Comparison of ENCODE assay signal across 9 mouse cellular contexts in genomic region chr16:91527051-91527450, GRCm38 (mm10). TPM values are rescaled to one million over a fixed set of nuclear protein-coding genes. Genes with fewer than 3 reads are reported as not detected.
DNase-seq lines count a peak whose midpoint lies in the region; ATAC-seq and TF ChIP-seq lines count a peak whose summit lies in the region.
"Had no signal": no experiment of that assay in that cellular context is flagged by ENCODE, and none has a peak within 500 bp of the region (broad histone marks: within the 10 kb centered on the region; RNA-seq: fewer than 3 reads in every experiment).

No protein-coding gene starts in this region.

- 64% methylated on average over 10 of the region's 10 CpGs for WGBS in heart, embryonic 12.5 days
- 41% methylated on average over 10 of the region's 10 CpGs for WGBS in liver, postnatal 0 days (ENCODE audit: insufficient replicate concordance)
- WGBS in hindbrain, embryonic 13.5 days = 78% methylated on average over 10 of the region's 10 CpGs

- H3K4me1 ChIP-seq in heart, embryonic 12.5 days (replicated peaks) = 0 out of 2 replicates have a peak, but pooled peaks cover 10% of the 10 kb centered on the region
- H3K4me1 ChIP-seq in liver, postnatal 0 days (ENCODE audit: insufficient read depth) = peaks cover 25% of the 10 kb centered on the region
- H3K4me1 ChIP-seq in hindbrain, embryonic 13.5 days (replicated peaks) = no peaks in the 10 kb centered on the region
- H3K4me1 ChIP-seq: embryonic facial prominence, embryonic 15.5 days had no signal

- no peak overlapping the region for H3K9ac ChIP-seq in heart, embryonic 12.5 days
- H3K9ac ChIP-seq in liver, postnatal 0 days (replicated peaks) = no peak overlapping the region
- H3K9ac ChIP-seq in hindbrain, embryonic 13.5 days = no peak overlapping the region
- H3K9ac ChIP-seq: embryonic facial prominence, embryonic 15.5 days had no signal

- ATAC-seq in heart, embryonic 12.5 days (ENCODE audit: insufficient number of reproducible peaks, low FRiP score) = no peak
- peak; percentile 30 for ATAC-seq in common myeloid progenitor, adult 5-6 weeks (replicated peaks; ENCODE audit: low read depth, poor library complexity, severe bottlenecking)
- ATAC-seq in liver, postnatal 0 days = no peak
- ATAC-seq in cerebellum, adult (ENCODE audit: insufficient number of reproducible peaks, low FRiP score, low TSS enrichment) = no peak
- no peak for ATAC-seq in hindbrain, embryonic 13.5 days (ENCODE audit: low FRiP score)

- no peak overlapping the region for H3K27ac ChIP-seq in heart, embryonic 12.5 days (ENCODE audit: poor library complexity, severe bottlenecking)
- H3K27ac ChIP-seq in liver, postnatal 0 days (ENCODE audit: low read depth) = peak overlapping the region; percentile 44; the same call in 1 of the 2 replicates
- H3K27ac ChIP-seq in hindbrain, embryonic 13.5 days = no peak overlapping the region
- H3K27ac ChIP-seq: embryonic facial prominence, embryonic 15.5 days had no signal

- no peak for TF ChIP-seq EP300 in liver, postnatal 0 days (IDR thresholded peaks at IDR 0.05; ENCODE audit: low read depth)

- no peak overlapping the region for H3K4me2 ChIP-seq in heart, embryonic 12.5 days
- H3K4me2 ChIP-seq in liver, postnatal 0 days (ENCODE audit: low read depth, low read length) = peak overlapping the region; percentile 23
- H3K4me2 ChIP-seq in hindbrain, embryonic 13.5 days = no peak overlapping the region
- H3K4me2 ChIP-seq: embryonic facial prominence, embryonic 15.5 days had no signal

- DNase-seq in heart, adult 8-10 months (ENCODE audit: low spot score) = peak; percentile 58
- peak; percentile 73 for DNase-seq in 416B (ENCODE audit: low read depth)
- peak; percentile 57 for DNase-seq in liver, postnatal 0 days
- DNase-seq in frontal cortex, postnatal 36 days (ENCODE audit: low spot score in 2 of 2) = no peak

- TF ChIP-seq CTCF in liver, postnatal 0 days (IDR thresholded peaks at IDR 0.05; ENCODE audit: low read depth) = peak; percentile 66

- H3K27me3 ChIP-seq in heart, embryonic 12.5 days (replicated peaks) = no peaks in the 10 kb centered on the region
- H3K27me3 ChIP-seq in liver, postnatal 0 days (ENCODE audit: insufficient read depth, low read length) = no peaks in the 10 kb centered on the region
- no peaks in the 10 kb centered on the region for H3K27me3 ChIP-seq in hindbrain, embryonic 13.5 days
- H3K27me3 ChIP-seq: embryonic facial prominence, embryonic 15.5 days had no signal

- H3K4me3 ChIP-seq in heart, embryonic 12.5 days = no peak overlapping the region
- H3K4me3 ChIP-seq in liver, postnatal 0 days (ENCODE audit: low read depth, low read length) = no peak overlapping the region
- H3K4me3 ChIP-seq in hindbrain, embryonic 13.5 days = no peak overlapping the region
- H3K4me3 ChIP-seq: embryonic facial prominence, embryonic 15.5 days had no signal

- peaks cover 4% of the 10 kb centered on the region; the same call in 1 of the 2 replicates for H3K9me3 ChIP-seq in heart, embryonic 12.5 days (replicated peaks)
- H3K9me3 ChIP-seq in liver, postnatal 0 days (ENCODE audit: low read length) = no peaks in the 10 kb centered on the region
- H3K9me3 ChIP-seq in hindbrain, embryonic 13.5 days = no peaks in the 10 kb centered on the region
- H3K9me3 ChIP-seq: embryonic facial prominence, embryonic 15.5 days had no signal

- H3K36me3 ChIP-seq in heart, embryonic 12.5 days = no peaks in the 10 kb centered on the region
- no peaks in the 10 kb centered on the region for H3K36me3 ChIP-seq in liver, postnatal 0 days (replicated peaks; ENCODE audit: insufficient read depth, low read length)
- H3K36me3 ChIP-seq in hindbrain, embryonic 13.5 days = no peaks in the 10 kb centered on the region
- H3K36me3 ChIP-seq: embryonic facial prominence, embryonic 15.5 days had no signal

RNA-seq across cellular contexts. Expression of gene Ifngr2, which starts 19.8 kb away (rescaled TPM):
- 100 to 1,000 TPM; 122 to 145 (median 132) TPM for total RNA-seq in heart, adult 8-10 months (2022)
- polyA plus RNA-seq in heart, embryonic 12.5 days (2016; fragmentation: Nextera tagmentation; extraction: Ambion mirVana) = 99.4 and 110 TPM in 2 replicates
- total RNA-seq in common myeloid progenitor, adult 5-6 weeks (2017) = 6.1 and 6.7 TPM in 2 replicates
- 18.2 and 20.8 TPM in 2 replicates for polyA plus RNA-seq in liver, postnatal 0 days (2015; fragmentation: Nextera tagmentation; extraction: Ambion mirVana)
- 72.1 and 73.0 TPM in 2 replicates for polyA plus RNA-seq in hindbrain, embryonic 13.5 days (2015; fragmentation: Nextera tagmentation; extraction: Ambion mirVana)

RNA-seq across cellular contexts. Expression of gene Ifnar1, which starts 42.0 kb away (rescaled TPM):
- total RNA-seq in heart, adult 8-10 months (2022) = 10 to 100 TPM; 18.7 to 28.6 (median 22.0) TPM
- 40.0 and 40.1 TPM in 2 replicates for polyA plus RNA-seq in heart, embryonic 12.5 days (2016; fragmentation: Nextera tagmentation; extraction: Ambion mirVana)
- total RNA-seq in common myeloid progenitor, adult 5-6 weeks (2017) = 34.6 and 43.3 TPM in 2 replicates
- polyA plus RNA-seq in liver, postnatal 0 days (2015; fragmentation: Nextera tagmentation; extraction: Ambion mirVana) = 16.3 and 16.6 TPM in 2 replicates
- polyA plus RNA-seq in hindbrain, embryonic 13.5 days (2015; fragmentation: Nextera tagmentation; extraction: Ambion mirVana) = 48.4 and 53.5 TPM in 2 replicates

Comparison
In these comparisons a context has a peak if more than half of its experiments do, and no peak if none do; other contexts are left out.
1. DNase-seq: peak in heart, adult 8-10 months (single experiment), 416B (single experiment) and liver, postnatal 0 days (single experiment); none in frontal cortex, postnatal 36 days (0 of 2).